Mouse (Mus musculus): ENCODE data around the gene Ranbp17. TPM values are rescaled to one million over a fixed set of nuclear protein-coding genes. Genes with fewer than 3 reads are reported as not detected.
"Not testable (repeated sequence)": the region's sequence is repeated elsewhere in the genome, so short reads cannot be mapped to it uniquely, and the experiment has no call there.

The Ranbp17 gene
- 5.3 and 5.9 TPM in 2 replicates for total RNA-seq (2021)
- long read RNA-seq, full-length matches to known transcripts, result 1 of 3 reads
- long read RNA-seq, partial matches to known transcripts, result 1 of 3 reads
- long read RNA-seq, other reads (novel, unspliced or antisense), result 1 of 3 reads

DNA sequence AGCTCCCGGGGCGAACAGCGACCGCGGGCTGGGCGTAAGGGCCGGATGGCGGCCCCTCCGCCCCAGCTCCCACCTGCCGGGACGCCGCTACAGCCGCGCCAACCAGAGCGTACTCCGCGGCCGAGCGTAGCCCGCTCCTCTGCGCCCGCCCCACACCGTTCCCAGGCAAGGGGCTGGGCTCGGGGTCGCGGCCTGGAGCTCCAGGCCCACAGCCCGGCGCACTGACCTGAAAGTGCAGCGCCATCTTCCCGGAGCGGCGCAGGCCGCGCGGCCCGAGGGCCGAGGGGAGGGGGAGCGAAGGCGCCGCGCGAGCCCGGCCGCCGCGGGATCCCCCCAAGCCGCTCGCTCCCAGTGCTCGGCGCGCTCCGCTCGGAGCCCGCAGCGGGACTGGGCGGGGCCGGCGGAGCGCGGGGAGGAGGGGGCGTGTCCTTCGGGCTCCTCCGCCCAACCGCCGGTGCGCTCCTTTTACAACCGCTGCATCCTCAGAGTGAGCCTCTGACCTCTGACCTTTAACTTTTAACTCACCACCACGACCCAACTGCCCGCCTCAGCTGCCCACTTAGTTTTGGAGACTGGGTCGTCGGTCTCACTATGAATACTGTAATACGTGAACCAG, at the start of gene Ranbp17:
Ranbp17 (minus strand) TSS at position 371 of the 616 bp plus-strand sequence.
- peak; percentile 75 for DNase-seq

DNA sequence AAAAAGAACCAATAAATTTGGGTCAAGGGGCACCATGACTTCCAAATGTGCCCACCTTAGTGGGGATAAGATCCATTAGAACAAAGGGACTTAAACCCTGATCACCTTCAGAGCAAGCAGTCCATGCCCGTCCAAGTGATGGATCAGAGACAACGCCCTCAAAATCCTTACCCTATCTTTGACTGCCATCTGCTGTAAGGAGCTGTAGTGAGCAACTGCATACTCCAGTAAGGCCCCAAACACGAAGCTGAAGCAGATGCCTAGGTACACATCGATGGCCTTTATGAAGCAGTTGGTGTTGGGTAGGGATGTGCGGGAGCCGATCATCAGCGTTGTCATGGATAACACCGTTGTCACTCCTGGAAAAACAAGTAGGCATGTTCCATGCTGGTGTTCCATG, 40.6 kb upstream of the Ranbp17 start:
- no peak for DNase-seq

DNA sequence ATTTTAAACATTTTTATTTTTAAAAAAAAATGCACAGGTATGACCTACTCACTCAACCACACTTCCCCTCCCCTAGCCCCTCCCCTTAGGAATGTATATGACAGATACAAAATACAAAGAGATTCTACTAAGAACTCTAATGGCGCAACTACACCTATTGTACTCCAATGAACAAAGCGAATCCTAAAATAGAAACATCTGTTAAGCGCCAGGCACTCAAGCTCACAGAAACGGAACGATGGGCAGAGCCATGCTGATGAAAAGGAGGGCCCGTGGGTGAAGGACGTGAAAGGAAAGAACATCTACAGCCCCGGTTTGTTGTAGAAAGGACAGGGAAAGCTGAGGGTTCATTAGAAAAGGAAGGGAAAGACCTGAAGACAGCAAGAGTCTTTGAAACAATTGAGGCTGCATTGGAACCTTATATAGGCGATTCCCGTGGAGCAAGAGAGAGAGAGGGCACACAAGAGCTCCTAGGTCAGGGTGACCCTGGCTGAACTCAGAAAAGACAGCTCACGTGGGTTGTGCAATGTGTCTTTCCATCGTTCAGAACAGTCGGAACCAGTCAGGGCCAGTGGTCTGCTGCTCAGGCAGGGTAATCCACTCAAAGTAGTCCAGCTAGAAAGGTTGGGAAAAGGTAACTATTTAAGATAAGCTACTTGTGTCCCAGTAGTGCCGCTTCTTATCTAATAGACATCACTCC, 37.5 kb upstream of the Ranbp17 start:
- DNase-seq, result no peak

DNA sequence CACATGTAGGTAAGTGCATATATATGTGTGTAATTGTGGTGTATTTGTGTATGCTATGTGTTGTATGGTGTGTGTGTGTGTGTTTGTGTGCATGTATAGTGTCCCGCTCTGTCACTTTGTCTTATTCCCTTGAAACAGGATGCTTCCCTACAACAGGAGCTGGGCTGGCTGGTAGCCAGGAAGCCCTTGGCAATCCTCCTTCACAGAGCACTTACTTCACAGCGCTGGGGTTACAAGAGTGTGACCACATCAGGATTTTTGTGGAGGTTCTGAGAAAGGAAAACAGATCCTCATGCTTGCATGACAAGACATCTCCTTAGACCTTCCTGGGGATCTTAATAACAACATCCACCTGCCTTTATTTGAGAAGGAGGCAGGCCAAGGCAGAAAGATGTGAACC, 33.8 kb upstream of the Ranbp17 start:
- peak; percentile 22 for DNase-seq

DNA sequence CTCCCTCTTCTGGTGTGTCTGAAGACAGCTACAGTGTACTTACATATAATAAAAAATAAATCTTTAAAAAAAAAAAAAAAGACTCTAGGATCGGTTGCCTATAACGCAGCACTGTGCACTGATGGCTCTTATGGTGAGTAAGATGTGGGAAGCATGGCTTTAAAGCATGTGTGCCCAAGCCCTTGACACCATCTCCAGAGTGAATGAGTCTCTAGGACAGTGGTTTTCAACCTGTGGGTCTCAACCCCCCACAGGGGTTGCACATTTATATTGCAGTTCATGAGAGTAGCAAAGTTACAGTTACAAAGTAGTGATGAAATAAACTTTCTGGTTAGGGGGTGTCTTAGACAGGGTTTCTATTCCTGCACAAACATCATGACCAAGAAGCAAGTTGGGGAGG, 31.4 kb upstream of the Ranbp17 start:
- no peak for DNase-seq

DNA sequence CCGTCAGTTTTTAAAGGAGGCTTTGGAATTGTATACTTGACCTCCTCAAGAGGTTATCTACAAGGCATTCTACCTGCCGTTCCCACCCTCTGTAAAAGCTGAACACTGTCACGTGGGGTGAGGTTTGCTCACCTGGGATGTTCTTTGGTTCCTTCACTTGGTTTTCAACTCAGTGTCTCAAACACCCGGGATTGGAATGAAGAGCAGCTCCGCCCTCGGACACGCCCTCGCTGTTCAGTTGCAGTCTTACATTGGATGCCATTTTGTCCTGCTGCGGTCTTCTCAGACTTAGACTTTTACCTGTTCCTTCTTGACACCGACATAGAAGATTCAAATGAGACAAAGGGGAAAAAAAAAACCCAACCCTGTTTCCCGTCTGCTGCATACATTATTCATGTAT, 30.6 kb upstream of the Ranbp17 start:
- no peak for DNase-seq

DNA sequence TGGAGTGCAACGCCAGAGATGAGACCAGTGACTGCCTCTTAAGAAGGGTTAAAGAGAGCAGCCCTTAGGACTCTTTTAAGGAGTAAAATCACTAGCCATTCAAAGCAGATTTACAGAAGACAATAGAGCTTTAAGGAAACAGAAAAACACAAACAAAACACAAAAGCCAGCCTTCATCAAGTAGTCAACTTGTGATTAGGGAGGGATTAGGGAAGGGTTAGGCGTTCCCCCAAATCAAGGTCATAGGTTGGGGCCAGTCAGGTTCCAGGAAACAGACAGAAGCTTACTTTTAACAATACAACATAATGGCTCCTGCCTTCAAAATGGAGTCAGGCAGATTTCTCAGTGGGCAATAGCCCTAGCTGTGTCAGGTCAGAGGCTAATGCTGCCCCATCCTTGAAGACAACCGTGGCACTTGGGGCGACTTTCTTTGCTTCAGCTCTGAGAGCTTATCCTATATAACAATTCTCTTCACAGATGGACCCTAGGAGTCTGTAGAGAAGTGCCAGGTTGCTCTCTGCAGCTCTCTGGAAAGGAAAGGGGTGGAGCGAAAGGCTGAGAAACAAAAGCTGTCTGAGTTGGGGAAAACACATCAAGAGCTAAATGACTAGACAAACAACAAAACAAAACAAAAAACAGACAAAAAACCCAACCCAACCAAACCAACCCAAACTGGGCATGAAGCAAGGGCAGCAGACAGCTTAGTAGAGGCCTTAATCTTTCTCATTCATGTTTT, 24.0 kb upstream of the Ranbp17 start:
- no peak for DNase-seq

DNA sequence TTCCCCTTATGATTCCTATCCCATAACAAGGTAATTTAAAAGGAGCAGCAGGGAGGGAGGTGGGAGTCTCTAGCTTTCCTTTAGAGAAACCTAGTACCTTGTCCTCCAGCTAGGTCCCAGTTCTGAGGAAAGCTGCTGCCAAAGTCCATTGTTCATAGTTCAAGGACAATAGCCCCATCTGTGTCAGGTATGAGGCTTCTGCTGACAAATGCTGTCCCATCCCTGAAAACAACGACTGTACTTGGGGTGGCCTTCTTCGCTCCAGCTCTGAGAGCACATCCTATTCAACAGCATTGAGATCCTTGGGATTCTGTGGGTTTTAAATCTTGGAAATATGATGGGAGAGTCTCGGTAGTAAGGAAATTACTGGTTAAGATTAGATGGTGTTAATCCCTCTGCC, 23.1 kb upstream of the Ranbp17 start:
- no peak for DNase-seq

DNA sequence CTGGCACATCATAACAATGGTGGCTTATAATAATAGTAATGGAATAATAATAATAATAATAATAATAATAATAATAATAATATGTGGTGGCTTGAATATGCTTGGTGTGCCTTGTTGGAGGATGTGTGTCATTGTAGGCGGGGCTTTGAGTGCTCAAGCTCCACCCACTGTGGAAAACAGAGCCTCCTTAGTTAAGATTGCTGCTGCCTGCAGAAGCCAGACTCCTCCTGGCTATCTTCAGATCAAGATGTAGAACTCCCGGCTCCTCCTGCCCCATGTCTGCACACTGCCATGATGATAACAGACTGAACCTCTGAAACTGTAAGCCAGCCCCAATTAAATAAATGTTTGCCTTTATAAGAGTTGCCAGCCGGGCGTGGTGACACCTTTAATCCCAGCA, 21.0 kb upstream of the Ranbp17 start:
- DNase-seq, result no peak

DNA sequence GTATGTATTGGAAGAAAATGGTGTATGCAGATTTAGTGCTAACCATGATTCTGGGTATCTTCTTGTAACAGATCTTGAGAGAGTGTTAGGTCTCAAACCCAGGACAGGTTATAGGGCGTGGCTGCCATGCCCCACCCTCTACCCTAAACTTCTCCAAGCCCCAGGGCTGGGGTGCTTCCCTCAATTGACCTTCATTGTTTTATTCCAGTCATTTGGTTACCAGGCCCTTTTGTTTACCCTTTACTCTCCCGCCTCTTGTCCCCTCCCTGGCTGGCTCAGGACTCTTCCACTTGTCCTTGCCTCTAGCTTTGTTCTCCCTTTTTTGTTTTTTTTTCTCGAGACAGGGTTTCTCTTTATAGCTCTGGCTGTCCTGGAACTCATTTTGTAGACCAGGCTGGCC, 20.0 kb upstream of the Ranbp17 start:
- DNase-seq, result no peak

DNA sequence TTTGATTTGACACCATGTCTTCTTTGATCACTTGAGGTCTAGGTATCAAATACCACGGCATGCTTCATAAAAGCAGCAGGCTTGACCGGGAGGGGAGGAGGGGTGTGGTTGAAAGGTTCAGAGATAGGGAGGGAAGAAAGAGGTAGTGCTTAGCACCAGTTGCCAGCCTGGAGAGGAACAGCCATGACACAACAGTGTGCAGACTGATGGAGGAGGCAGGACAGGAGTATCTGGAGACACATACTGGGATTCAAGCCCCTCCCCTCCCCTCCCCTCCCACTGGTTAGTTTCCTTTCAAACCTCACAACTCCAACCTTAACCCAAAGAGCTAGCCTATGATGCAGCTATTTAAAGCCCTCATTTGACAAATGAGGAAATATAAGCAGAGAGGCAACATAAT, 16.0 kb upstream of the Ranbp17 start:
- no peak for DNase-seq

DNA sequence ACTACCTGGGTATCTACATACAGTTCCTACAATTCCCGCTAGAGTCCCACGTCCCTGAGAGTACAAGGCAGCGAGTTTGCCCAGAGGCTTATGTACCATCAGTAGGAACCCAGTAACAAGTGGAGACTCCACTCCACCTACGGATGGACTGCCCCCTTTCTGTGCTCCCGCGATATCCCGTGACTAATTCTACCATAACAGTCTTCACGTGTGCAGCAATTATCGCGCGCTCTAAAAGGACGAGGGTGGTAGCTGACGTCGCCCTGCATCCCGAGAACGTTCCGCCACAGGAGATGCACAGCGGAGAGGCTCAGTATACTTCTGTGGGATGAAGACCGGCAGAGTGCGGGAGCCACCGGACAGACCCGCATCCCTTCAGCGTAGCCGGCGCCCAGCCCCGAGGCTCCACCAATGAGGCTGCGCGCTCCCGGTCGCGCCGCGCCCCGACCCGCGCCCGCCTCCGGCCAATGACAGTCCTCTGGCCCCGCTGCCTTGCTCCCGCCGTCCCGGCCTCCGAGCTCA, 631 bp downstream of the Ranbp17 start:
- peak; percentile 74 for DNase-seq

DNA sequence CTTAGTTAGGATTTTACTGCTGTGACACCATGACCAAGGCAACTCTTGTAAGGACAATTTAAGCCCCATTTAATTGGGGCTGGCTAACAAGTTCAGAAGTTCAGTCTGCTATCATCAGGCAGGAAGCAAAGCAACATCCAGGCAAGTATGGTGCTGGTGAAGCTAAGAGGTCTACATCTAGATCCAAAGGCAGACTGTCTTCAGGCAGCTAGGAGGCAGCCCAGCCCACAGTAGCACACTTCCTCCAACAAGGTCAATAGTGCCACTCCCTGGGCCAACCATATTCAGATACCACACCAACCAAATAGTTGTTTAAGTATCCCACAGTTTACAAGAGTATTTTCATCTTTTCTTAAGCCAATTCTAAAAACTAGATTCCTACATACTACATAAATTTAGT, 4.1 kb downstream of the Ranbp17 start:
- no peak for DNase-seq

DNA sequence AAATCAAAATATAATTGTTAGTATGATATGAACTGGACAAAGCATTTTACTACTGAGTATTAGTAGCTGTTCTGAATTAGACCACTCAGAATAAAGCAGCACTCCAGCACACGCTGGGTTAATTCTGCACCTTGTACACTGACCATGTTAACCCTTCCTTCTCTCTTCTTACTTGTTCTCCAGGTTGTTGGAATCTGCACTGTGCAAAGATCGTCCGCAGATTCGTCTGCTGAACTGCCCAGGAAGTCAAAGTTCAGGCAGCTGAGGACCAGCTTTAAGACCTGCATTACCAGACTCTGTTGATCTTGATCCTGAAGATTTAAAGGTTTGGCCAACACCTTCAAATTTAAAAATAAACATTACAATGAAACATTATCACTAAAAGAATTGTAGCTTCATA, 27.8 kb downstream of the Ranbp17 start:
- DNase-seq, result no peak

DNA sequence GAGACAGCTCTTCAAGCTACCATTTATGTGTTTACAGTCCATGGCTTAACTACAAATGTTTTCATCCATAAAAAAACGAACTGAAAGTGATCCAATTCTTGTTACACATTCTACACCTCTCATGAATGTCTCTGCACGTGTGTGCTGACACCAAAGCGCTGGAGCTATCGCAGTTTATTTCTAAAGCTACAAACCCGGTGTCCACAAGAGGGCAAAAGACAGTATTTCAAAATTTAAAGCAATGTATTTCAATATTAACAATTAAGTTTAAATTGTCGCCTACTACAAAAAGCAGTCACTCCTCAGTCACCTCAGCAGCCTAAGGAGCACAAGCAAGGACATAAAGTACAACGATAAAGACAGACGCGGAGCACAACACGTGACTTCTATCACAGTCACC, 33.1 kb downstream of the Ranbp17 start:
- no peak for DNase-seq

DNA sequence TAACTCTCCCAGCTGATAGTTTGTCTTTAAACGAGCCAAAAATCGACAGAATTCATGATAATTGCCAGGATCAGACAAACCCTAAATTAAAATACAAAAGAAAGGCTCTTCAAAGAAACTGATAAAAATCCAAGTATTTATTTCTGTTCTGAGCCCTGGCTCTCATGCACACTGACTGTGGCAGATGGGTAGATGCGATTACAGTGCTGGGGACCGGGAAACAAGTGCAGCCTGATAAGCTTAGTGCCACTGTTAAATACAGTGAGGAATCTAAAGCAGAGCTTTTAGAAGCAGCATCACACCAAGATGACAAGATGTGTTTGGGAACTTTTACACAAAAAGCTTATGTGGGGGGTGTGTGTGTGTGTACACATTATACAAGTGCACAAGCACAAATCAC, 34.3 kb downstream of the Ranbp17 start:
- DNase-seq, result no peak

DNA sequence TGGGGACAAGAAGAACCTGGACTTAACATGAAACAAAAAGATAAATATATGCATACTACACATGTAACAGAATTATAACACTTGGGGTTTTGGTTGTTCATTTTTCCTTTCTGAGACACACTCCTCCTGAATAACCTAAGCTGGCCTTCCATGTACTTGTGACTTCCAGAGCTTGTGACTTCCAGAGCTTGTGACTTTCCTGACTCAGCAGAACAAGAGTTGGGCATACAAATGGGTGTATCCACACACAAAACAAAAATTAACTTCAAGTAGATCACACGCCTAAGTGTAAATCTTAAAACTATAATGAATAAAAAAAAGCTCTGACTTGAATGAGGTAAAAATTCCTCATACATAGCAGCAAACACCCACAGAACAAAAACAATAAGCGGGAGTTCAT, 36.9 kb downstream of the Ranbp17 start:
- DNase-seq, result no peak

DNA sequence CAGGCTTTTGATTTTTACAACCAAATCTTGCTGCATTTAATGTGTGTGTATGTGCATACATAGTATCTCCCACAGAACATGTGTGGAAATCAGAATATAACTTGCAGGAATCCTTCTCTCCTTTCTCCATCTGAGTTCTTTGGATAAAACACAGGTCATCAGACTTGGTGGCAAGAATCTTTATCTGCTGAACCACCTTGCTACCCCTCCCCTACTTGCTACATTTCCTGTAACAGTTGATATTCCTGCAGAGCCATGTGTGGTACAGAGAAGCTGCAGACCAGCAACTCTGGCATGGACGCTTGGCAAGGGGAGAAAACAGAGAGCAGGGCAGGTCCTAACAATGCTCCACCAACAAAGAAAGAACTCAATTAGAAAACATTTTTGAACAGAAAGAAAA, 52.4 kb downstream of the Ranbp17 start:
- no peak for DNase-seq

DNA sequence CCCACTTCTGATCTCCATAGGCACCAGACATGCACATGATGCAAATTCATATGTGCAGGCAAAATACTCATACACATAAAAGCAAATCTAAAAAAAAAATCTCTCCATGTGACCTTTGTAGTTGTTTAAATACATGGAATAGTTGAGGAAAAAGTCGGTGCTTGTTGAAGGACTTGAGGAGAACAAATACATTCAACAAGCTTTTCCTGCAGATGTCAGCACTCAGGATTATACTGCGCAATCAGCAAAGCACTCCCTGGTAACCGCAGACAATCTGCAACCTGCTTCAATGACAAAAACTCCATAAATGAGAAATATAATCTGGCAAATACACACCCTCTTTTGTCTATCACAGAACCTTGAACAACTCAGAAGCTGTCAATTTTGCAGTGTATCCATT, 59.5 kb downstream of the Ranbp17 start:
- DNase-seq, result no peak

DNA sequence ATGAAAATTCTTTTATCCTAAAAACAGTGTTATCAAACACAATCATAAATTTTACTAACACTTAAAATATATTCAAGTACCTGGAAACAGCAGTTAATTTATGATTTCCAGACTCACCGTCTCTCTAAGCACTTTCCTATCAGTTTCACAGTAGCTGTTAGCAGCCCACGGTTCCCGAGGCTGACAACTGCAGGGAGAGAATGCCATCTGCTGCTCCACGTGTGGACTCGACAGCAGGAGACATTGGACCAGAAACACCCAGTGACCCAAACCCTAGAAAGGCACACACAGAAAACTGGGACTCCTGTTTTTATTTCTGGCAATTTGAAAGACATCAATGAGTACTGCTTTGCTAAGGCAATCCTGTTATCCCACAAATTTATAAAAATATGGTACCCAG, 79.7 kb downstream of the Ranbp17 start:
- DNase-seq, result peak; percentile 2

DNA sequence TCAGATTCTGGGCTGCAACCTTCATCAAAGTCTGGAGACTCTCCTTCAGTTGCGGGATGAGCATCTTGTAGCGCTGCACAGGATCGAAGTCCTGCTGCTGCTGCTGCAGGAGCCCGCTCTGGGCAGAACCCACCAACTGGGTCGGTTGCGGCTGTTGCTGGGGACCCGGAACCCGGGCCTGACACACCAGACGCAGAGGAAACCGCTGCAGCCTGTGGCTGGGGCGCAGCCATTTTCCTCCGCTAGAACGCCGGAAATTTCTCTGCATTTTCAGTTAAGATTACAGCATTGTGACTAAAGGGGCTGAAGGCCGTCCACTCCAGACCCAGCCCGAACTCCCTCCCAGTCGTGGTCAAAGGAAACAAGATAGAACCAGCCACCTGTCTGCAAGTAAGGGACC, 85.3 kb downstream of the Ranbp17 start:
- not testable (repeated sequence) for DNase-seq

DNA sequence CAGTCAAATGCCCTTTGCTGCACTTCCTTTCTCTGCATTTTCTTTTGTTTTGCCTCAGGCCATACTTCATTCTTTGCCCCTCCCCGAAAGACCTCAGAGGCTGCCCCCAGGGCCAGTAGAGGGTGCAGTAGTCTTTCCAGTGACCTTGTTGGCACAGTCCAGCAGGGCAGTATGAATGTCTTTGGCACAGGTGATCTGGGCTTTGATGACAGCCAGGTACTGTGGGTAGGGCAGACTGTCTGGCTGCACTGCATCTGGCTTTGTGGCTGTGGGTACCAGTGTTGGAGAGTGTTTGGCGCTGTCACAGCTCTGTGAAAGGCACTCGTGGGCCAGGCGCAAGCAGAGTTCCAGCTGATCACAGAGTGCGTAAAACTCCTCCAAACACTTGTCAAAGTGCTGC, 85.8 kb downstream of the Ranbp17 start:
- not testable (repeated sequence) for DNase-seq

DNA sequence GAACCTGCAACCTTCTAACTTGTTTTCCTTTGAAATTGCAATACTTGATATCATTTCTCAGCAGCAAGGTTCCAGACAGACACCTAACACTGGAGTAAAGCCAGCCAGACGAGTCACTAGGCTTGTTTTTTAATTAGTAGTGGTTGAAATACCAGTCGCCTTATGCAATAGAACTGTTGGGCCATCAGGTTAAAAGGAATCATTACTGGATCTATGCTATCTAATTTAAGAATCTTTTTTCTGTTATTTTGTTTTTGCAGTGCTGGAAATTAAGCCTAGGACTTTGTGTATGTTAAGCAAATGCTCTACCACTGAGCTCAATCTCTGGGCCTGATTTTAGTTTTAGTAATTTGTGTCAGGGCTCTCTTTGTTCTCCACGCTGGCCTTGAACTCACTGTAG, 91.3 kb downstream of the Ranbp17 start:
- DNase-seq, result no peak

All from adrenal gland, postnatal 25 days (tissue).